Mouse (Mus musculus) hindbrain, embryonic 16.5 days (tissue): ENCODE measurements around the gene Myof. TPM values are rescaled to one million over a fixed set of nuclear protein-coding genes. Genes with fewer than 3 reads are reported as not detected.

ENCODE experiments used
- ATAC-seq: fragments of 200-750 bp; cut with Nextera tagmentation; 2 replicates; pipeline ENCODE4 v1.8.0; 2017; ENCODE audit warnings: moderate TSS enrichment, moderate library complexity
- H3K27ac ChIP-seq: fragments of 300-500 bp; sonication (generic); 2 replicates; pipeline ENCODE4 v1.5.1; 2014; ENCODE audit warnings: low read depth, mild to moderate bottlenecking, control low read depth, low read length, moderate library complexity
- H3K27me3 ChIP-seq: fragments of 300-500 bp; sonication (generic); replicated peaks from 2 replicates; pipeline ENCODE4 v1.6.1; 2014; ENCODE audit warnings: low read length; ENCODE audit not compliant: control insufficient read depth, insufficient read depth
- H3K36me3 ChIP-seq: fragments of 300-500 bp; sonication (generic); 2 replicates; pipeline ENCODE4 v1.6.1; 2014; ENCODE audit warnings: mild to moderate bottlenecking, low read length, moderate library complexity, mixed read lengths; ENCODE audit not compliant: control insufficient read depth, insufficient read depth
- H3K4me1 ChIP-seq: fragments of 300-500 bp; sonication (generic); 2 replicates; pipeline ENCODE4 v1.6.1; 2014; ENCODE audit warnings: low read depth, low read length; ENCODE audit not compliant: control insufficient read depth, insufficient read depth
- H3K4me2 ChIP-seq: fragments of 300-500 bp; sonication (generic); 2 replicates; pipeline ENCODE4 v1.6.1; 2014; ENCODE audit warnings: mild to moderate bottlenecking, low read length, control low read depth, moderate library complexity
- H3K4me3 ChIP-seq: fragments of 300-500 bp; sonication (generic); 2 replicates; pipeline ENCODE4 v1.5.1; 2014; ENCODE audit warnings: mild to moderate bottlenecking, low read length, control low read depth, moderate library complexity
- H3K9ac ChIP-seq: fragments of 300-500 bp; sonication (generic); 2 replicates; pipeline ENCODE4 v1.6.1; 2014; ENCODE audit warnings: low read depth, mild to moderate bottlenecking, control low read depth, low read length, moderate library complexity
- H3K9me3 ChIP-seq: fragments of 300-500 bp; sonication (generic); 2 replicates; pipeline ENCODE4 v1.6.1; 2014; ENCODE audit warnings: mild to moderate bottlenecking, low read length, moderate library complexity; ENCODE audit not compliant: control insufficient read depth
- WGBS: fragments of 180-500 bp; shearing (Covaris S2); extraction: QIAGEN DNeasy Blood & Tissue Kit; methylation state at CpG from one replicate; pipeline ENCODE4 v1.1.7; 2014; 5-methylcytosine and 5-hydroxymethylcytosine counted together
- polyA plus RNA-seq: library from polyadenylated mRNA; unstranded; fragments of >200 nt; fragmentation: Nextera tagmentation; extraction: Ambion mirVana; gene quantifications from 2 replicates; pipeline ENCODE4 v1.2.1, GENCODE M21; 2015

Gene Myof
- polyA plus RNA-seq, 1 experiment from 2014 or later, result 1.6 TPM

GRCm38 (mm10) chr19:37924266-37924665 lies 119.1 kb downstream of the Myof start:
- Histone ChIP-seq H3K4me1 (no peaks in the 10 kb centered on the region), H3K9me3 (no peaks in the 10 kb centered on the region), H3K4me2 (no peak overlapping the region), H3K27ac (no peak overlapping the region), H3K9ac (no peak overlapping the region), H3K36me3 (no peaks in the 10 kb centered on the region), H3K27me3 (no peaks in the 10 kb centered on the region), H3K4me3 (no peak overlapping the region)
- 39% methylated on average over 3 of the region's 3 CpGs for WGBS
- no peak for ATAC-seq

GRCm38 (mm10) chr19:37921098-37921497 lies 122.3 kb downstream of the Myof start:
- H3K4me2 ChIP-seq, result no peak overlapping the region
- no peak overlapping the region for H3K27ac ChIP-seq
- ATAC-seq, result no peak
- no peak overlapping the region for H3K9ac ChIP-seq
- H3K36me3 ChIP-seq, result no peaks in the 10 kb centered on the region
- 47% methylated on average over 5 of the region's 5 CpGs for WGBS
- H3K4me3 ChIP-seq, result no peak overlapping the region
- H3K4me1 ChIP-seq, result no peaks in the 10 kb centered on the region
- no peaks in the 10 kb centered on the region for H3K27me3 ChIP-seq
- no peaks in the 10 kb centered on the region for H3K9me3 ChIP-seq

GRCm38 (mm10) chr19:37918515-37918932 lies 124.9 kb downstream of the Myof start:
- Histone ChIP-seq H3K4me1 (no peaks in the 10 kb centered on the region), H3K4me3 (no peak overlapping the region), H3K27me3 (no peaks in the 10 kb centered on the region), H3K27ac (no peak overlapping the region), H3K9ac (no peak overlapping the region), H3K4me2 (no peak overlapping the region), H3K9me3 (no peaks in the 10 kb centered on the region), H3K36me3 (no peaks in the 10 kb centered on the region)
- WGBS, result 63% methylated on average over 12 of the region's 12 CpGs
- peak; percentile 67 for ATAC-seq

- no peak overlapping the region for H3K4me3 ChIP-seq
- WGBS, result 89% methylated on average over 4 of the region's 4 CpGs
- H3K4me1 ChIP-seq, result no peaks in the 10 kb centered on the region; the same call in 1 of the 2 replicates
- H3K9me3 ChIP-seq, result no peaks in the 10 kb centered on the region
- H3K9ac ChIP-seq, result no peak overlapping the region
- no peak overlapping the region for H3K27ac ChIP-seq
- H3K27me3 ChIP-seq, result no peaks in the 10 kb centered on the region
- ATAC-seq, result no peak
- no peak overlapping the region for H3K4me2 ChIP-seq
- no peaks in the 10 kb centered on the region for H3K36me3 ChIP-seq
Observed at GRCm38 (mm10) chr19:37914261-37914660, 129.1 kb downstream of the Myof start.

GRCm38 (mm10) chr19:37912501-37912900 lies 130.9 kb downstream of the Myof start:
- no peak overlapping the region for H3K4me2 ChIP-seq
- WGBS, result 66% methylated on average over 6 of the region's 6 CpGs
- H3K4me3 ChIP-seq, result no peak overlapping the region
- H3K36me3 ChIP-seq, result no peaks in the 10 kb centered on the region
- no peak overlapping the region for H3K9ac ChIP-seq
- H3K27ac ChIP-seq, result no peak overlapping the region
- no peak for ATAC-seq
- H3K9me3 ChIP-seq, result no peaks in the 10 kb centered on the region
- H3K4me1 ChIP-seq, result peaks cover 3% of the 10 kb centered on the region; the same call in 1 of the 2 replicates
- H3K27me3 ChIP-seq, result no peaks in the 10 kb centered on the region

GRCm38 (mm10) chr19:37909830-37910261 lies 133.5 kb downstream of the Myof start:
- Histone ChIP-seq H3K27ac (no peak overlapping the region), H3K27me3 (no peaks in the 10 kb centered on the region), H3K9ac (no peak overlapping the region), H3K4me1 (peaks cover 3% of the 10 kb centered on the region; the same call in 1 of the 2 replicates), H3K36me3 (no peaks in the 10 kb centered on the region), H3K4me3 (no peak overlapping the region), H3K4me2 (no peak overlapping the region), H3K9me3 (no peaks in the 10 kb centered on the region)
- ATAC-seq, result peak; percentile 61; the same call in 1 of the 2 replicates
- 47% methylated on average over 5 of the region's 5 CpGs for WGBS

- WGBS, result 43% methylated on average over 17 of the region's 17 CpGs
- Histone ChIP-seq H3K27ac (no peak overlapping the region), H3K4me2 (no peak overlapping the region), H3K4me3 (no peak overlapping the region), H3K9me3 (no peaks in the 10 kb centered on the region), H3K36me3 (no peaks in the 10 kb centered on the region), H3K27me3 (no peaks in the 10 kb centered on the region), H3K9ac (no peak overlapping the region), H3K4me1 (peaks cover 3% of the 10 kb centered on the region; the same call in 1 of the 2 replicates)
- no peak for ATAC-seq
Observed at GRCm38 (mm10) chr19:37907451-37908320, 135.7 kb downstream of the Myof start.

- H3K4me1 ChIP-seq, result peaks cover 3% of the 10 kb centered on the region; the same call in 1 of the 2 replicates
- no peak overlapping the region for H3K27ac ChIP-seq
- no peaks in the 10 kb centered on the region for H3K36me3 ChIP-seq
- H3K4me3 ChIP-seq, result no peak overlapping the region
- H3K9ac ChIP-seq, result no peak overlapping the region
- no peak for ATAC-seq
- H3K4me2 ChIP-seq, result no peak overlapping the region
- WGBS, result 67% methylated on average over 3 of the region's 3 CpGs
- H3K27me3 ChIP-seq, result no peaks in the 10 kb centered on the region
- H3K9me3 ChIP-seq, result no peaks in the 10 kb centered on the region
Observed at GRCm38 (mm10) chr19:37906916-37907315, 136.5 kb downstream of the Myof start.

GRCm38 (mm10) chr19:37896081-37896480 lies 147.3 kb downstream of the Myof start:
- Histone ChIP-seq H3K9ac (no peak overlapping the region), H3K27me3 (no peaks in the 10 kb centered on the region), H3K36me3 (no peaks in the 10 kb centered on the region), H3K4me3 (no peak overlapping the region), H3K9me3 (no peaks in the 10 kb centered on the region), H3K4me2 (no peak overlapping the region), H3K27ac (no peak overlapping the region), H3K4me1 (no peaks in the 10 kb centered on the region)
- no peak for ATAC-seq
- 55% methylated on average over 7 of the region's 7 CpGs for WGBS
